Mouse (Mus musculus): Measurements from ENCODE around the gene Kctd18.

Gene Kctd18

GRCm38 (mm10) chr1:57991277-57991676, 27.5 kb downstream of the Kctd18 start:
- no peak for DNase-seq (ENCODE audit: low read depth)

GRCm38 (mm10) chr1:57989052-57989600, 29.6 kb downstream of the Kctd18 start:
- no peak for DNase-seq (ENCODE audit: low read depth)

- no peak for DNase-seq (ENCODE audit: low read depth)
These were observed 41.9 kb downstream of the Kctd18 start for GRCm38 (mm10) chr1:57976860-57977259.

GRCm38 (mm10) chr1:57971588-57971987, 47.2 kb downstream of the Kctd18 start:
- no peak for DNase-seq (ENCODE audit: low read depth)

- DNase-seq (ENCODE audit: low read depth) = peak; percentile 91
These were observed 49.2 kb downstream of the Kctd18 start for GRCm38 (mm10) chr1:57969327-57970271.

GRCm38 (mm10) chr1:57955774-57956173, 63.0 kb downstream of the Kctd18 start:
- DNase-seq (ENCODE audit: low read depth) = no peak

GRCm38 (mm10) chr1:57954376-57954765, 64.4 kb downstream of the Kctd18 start:
- no peak for DNase-seq (ENCODE audit: low read depth)

GRCm38 (mm10) chr1:57953586-57954375, 65.0 kb downstream of the Kctd18 start:
- no peak for DNase-seq (ENCODE audit: low read depth)

GRCm38 (mm10) chr1:57952509-57952908, 66.2 kb downstream of the Kctd18 start:
- no peak for DNase-seq (ENCODE audit: low read depth)

- no peak for DNase-seq (ENCODE audit: low read depth)
These were observed 69.0 kb downstream of the Kctd18 start for GRCm38 (mm10) chr1:57949716-57950115.

GRCm38 (mm10) chr1:57949195-57949594, 69.6 kb downstream of the Kctd18 start:
- DNase-seq (ENCODE audit: low read depth) = no peak

GRCm38 (mm10) chr1:57947552-57948347, 71.0 kb downstream of the Kctd18 start:
- no peak for DNase-seq (ENCODE audit: low read depth)

GRCm38 (mm10) chr1:57942215-57942614, 76.5 kb downstream of the Kctd18 start:
- DNase-seq (ENCODE audit: low read depth) = no peak

- no peak for DNase-seq (ENCODE audit: low read depth)
These were observed 77.0 kb downstream of the Kctd18 start for GRCm38 (mm10) chr1:57941734-57942133.

- DNase-seq (ENCODE audit: low read depth) = no peak
These were observed 77.7 kb downstream of the Kctd18 start for GRCm38 (mm10) chr1:57941095-57941494.

- no peak for DNase-seq (ENCODE audit: low read depth)
These were observed 78.1 kb downstream of the Kctd18 start for GRCm38 (mm10) chr1:57940691-57941090.

- no peak for DNase-seq (ENCODE audit: low read depth)
These were observed 84.5 kb downstream of the Kctd18 start for GRCm38 (mm10) chr1:57934287-57934686.

- DNase-seq (ENCODE audit: low read depth) = no peak
These were observed 100.2 kb downstream of the Kctd18 start for GRCm38 (mm10) chr1:57918567-57918966.

- DNase-seq (ENCODE audit: low read depth) = no peak
These were observed 101.4 kb downstream of the Kctd18 start for GRCm38 (mm10) chr1:57917342-57917741.

GRCm38 (mm10) chr1:57911561-57911960, 107.2 kb downstream of the Kctd18 start:
- no peak for DNase-seq (ENCODE audit: low read depth)

- no peak for DNase-seq (ENCODE audit: low read depth)
These were observed 112.4 kb downstream of the Kctd18 start for GRCm38 (mm10) chr1:57906312-57906711.

GRCm38 (mm10) chr1:57905912-57906311, 112.8 kb downstream of the Kctd18 start:
- DNase-seq (ENCODE audit: low read depth) = no peak
